Mouse (Mus musculus) forebrain, embryonic 10.5 days (tissue): Measurements from ENCODE around the gene H2afx. TPM values are rescaled to one million over a fixed set of nuclear protein-coding genes. Genes with fewer than 3 reads are reported as not detected.
"Not testable (repeated sequence)": the region's sequence is repeated elsewhere in the genome, so short reads cannot be mapped to it uniquely, and the experiment has no call there.

Source experiments
- DNase-seq: peaks from one replicate; pipeline ENCODE4 v3.0.0-alpha.2; 2017; ENCODE audit warnings: low spot score; ENCODE audit errors: extremely low spot score
- H3K27ac ChIP-seq: fragments of 300-500 bp; sonication (generic); 2 replicates; pipeline ENCODE4 v1.5.1; 2016; ENCODE audit warnings: mild to moderate bottlenecking
- H3K27me3 ChIP-seq: fragments of 300-500 bp; sonication (generic); 2 replicates; pipeline ENCODE4 v1.6.1; 2016; ENCODE audit warnings: mild to moderate bottlenecking; ENCODE audit not compliant: poor library complexity, severe bottlenecking
- H3K36me3 ChIP-seq: fragments of 300-500 bp; sonication (generic); replicated peaks from 2 replicates; pipeline ENCODE4 v1.6.1; 2016; ENCODE audit warnings: mild to moderate bottlenecking, moderate library complexity
- H3K4me1 ChIP-seq: fragments of 300-500 bp; sonication (generic); 2 replicates; pipeline ENCODE4 v1.6.1; 2016
- H3K4me3 ChIP-seq: fragments of 300-500 bp; sonication (generic); 2 replicates; pipeline ENCODE4 v1.5.1; 2016; ENCODE audit warnings: mild to moderate bottlenecking, moderate library complexity
- H3K9me3 ChIP-seq: fragments of 300-500 bp; sonication (generic); 2 replicates; pipeline ENCODE4 v1.6.1; 2016; ENCODE audit warnings: mild to moderate bottlenecking, moderate library complexity
- WGBS: fragments of 180-500 bp; shearing (Covaris S2); methylation state at CpG from one replicate; pipeline ENCODE4 v1.1.7; 2016; 5-methylcytosine and 5-hydroxymethylcytosine counted together
- polyA plus RNA-seq: library from polyadenylated mRNA; unstranded; fragments of >200 nt; fragmentation: Nextera tagmentation; extraction: Ambion mirVana; gene quantifications from 2 replicates; pipeline ENCODE4 v1.2.1, GENCODE M21; 2016

The H2afx gene
- polyA plus RNA-seq, 1 experiment from 2014 or later = 524 TPM

GRCm38 (mm10) chr9:44336093-44336406 lies 1.6 kb downstream of the H2afx start:
- H3K27me3 ChIP-seq = no peaks in the 10 kb centered on the region
- DNase-seq = no peak
- peak overlapping the region; percentile 97 for H3K27ac ChIP-seq
- peaks cover 16% of the 10 kb centered on the region for H3K9me3 ChIP-seq
- H3K4me1 ChIP-seq = peaks cover 15% of the 10 kb centered on the region
- 4% methylated on average over 5 of the region's 5 CpGs for WGBS
- H3K36me3 ChIP-seq = peaks cover 79% of the 10 kb centered on the region
- H3K4me3 ChIP-seq = peak overlapping the region; percentile 94

GRCm38 (mm10) chr9:44336513-44336912 lies 2.0 kb downstream of the H2afx start:
- Histone ChIP-seq H3K4me1 (peaks cover 16% of the 10 kb centered on the region), H3K36me3 (peaks cover 79% of the 10 kb centered on the region), H3K4me3 (peak overlapping the region; percentile 94), H3K9me3 (peaks cover 16% of the 10 kb centered on the region), H3K27ac (peak overlapping the region; percentile 97)
- not testable (repeated sequence) for H3K27me3 ChIP-seq, DNase-seq
- 45% methylated on average over 4 of the region's 4 CpGs for WGBS

- DNase-seq = no peak
- H3K27ac ChIP-seq = peak overlapping the region; percentile 97
- H3K36me3 ChIP-seq = peaks cover 78% of the 10 kb centered on the region
- no peaks in the 10 kb centered on the region for H3K27me3 ChIP-seq
- peaks cover 16% of the 10 kb centered on the region for H3K9me3 ChIP-seq
- peaks cover 20% of the 10 kb centered on the region for H3K4me1 ChIP-seq
- WGBS = 84% methylated on average over 3 of the region's 3 CpGs
- peak overlapping the region; percentile 94 for H3K4me3 ChIP-seq
Measured at GRCm38 (mm10) chr9:44336964-44337363, 2.5 kb downstream of the H2afx start.

DNA sequence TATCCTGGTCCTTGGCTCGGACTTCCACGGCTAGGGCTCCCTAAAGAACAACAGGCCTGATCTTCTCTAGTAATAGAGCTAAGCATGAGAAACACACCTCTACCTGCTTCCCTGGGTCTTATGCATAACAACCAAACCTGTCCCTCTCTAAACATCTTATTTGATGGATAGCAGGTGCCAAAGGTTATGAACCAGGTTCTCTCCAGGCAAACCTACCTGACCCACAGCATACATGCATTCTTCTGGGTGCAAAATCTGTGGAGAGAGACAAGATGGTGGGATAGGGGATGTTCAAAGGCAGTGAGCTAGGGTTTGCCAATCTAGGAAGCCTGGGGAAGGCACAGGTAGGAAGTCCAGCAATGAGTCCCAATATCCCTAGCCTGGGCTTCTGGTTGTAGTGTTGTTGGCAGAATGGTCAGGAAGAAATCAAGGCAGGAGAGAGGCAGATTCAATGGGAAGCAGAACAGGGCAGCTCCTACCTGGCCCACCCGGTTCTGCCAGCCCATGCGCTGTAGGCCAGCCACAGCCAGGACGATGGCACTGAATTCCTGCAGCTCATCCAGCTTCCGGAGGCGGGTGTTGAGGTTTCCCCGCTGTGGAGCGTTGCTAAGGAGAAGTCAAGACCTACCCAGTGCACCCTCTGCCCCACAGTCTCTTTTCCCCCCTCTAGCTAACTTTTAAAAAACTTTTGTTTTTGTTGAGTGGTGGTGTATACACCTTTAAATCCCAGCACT lies 3.1 kb downstream of the H2afx start:
- H3K4me3 ChIP-seq = peak overlapping the region; percentile 94
- 71% methylated on average over 9 of the region's 9 CpGs for WGBS
- H3K27me3 ChIP-seq = no peaks in the 10 kb centered on the region
- peaks cover 75% of the 10 kb centered on the region for H3K36me3 ChIP-seq
- H3K27ac ChIP-seq = peak overlapping the region; percentile 40; the same call in 1 of the 2 replicates
- peaks cover 26% of the 10 kb centered on the region for H3K4me1 ChIP-seq
- DNase-seq = peak; percentile 36
- H3K9me3 ChIP-seq = peaks cover 14% of the 10 kb centered on the region

- Histone ChIP-seq H3K27me3 (no peaks in the 10 kb centered on the region), H3K9me3 (peaks cover 4% of the 10 kb centered on the region), H3K4me3 (no peak overlapping the region), H3K4me1 (peaks cover 36% of the 10 kb centered on the region), H3K27ac (no peak overlapping the region), H3K36me3 (peaks cover 65% of the 10 kb centered on the region)
- WGBS = 88% methylated on average over 5 of the region's 5 CpGs
- DNase-seq = no peak
Measured at GRCm38 (mm10) chr9:44338574-44338973, 4.1 kb downstream of the H2afx start.

DNA sequence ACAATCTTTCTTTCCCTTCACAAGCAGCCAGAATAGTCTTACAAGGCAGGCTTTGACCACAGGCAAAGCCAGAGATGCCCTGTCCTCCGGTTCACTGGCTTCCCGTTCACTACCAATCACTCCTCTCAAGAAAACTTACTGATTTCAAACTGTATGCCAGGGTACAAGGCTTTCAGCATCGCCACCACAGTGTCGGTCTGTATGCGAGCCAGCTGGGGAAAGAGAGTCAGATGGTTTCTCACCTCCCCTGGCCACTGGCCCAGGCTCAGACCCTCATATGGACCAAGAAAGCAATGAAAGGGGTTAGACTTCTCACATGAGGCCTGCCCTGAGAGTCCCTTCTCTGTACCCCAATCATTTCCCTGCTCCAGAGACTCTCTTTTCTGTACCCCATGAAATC lies 7.0 kb downstream of the H2afx start:
- Histone ChIP-seq H3K27me3 (no peaks in the 10 kb centered on the region), H3K36me3 (peaks cover 66% of the 10 kb centered on the region), H3K4me1 (peaks cover 43% of the 10 kb centered on the region), H3K4me3 (peak overlapping the region; percentile 88), H3K9me3 (no peaks in the 10 kb centered on the region), H3K27ac (peak overlapping the region; percentile 97)
- WGBS = 93% methylated on average over 5 of the region's 5 CpGs
- no peak for DNase-seq

- WGBS = 81% methylated on average over 3 of the region's 3 CpGs
Measured at GRCm38 (mm10) chr9:44342173-44342572, 7.7 kb downstream of the H2afx start.

GRCm38 (mm10) chr9:44342605-44343004 lies 8.1 kb downstream of the H2afx start:
- Histone ChIP-seq H3K9me3 (no peaks in the 10 kb centered on the region), H3K4me3 (peak overlapping the region; percentile 88), H3K4me1 (peaks cover 32% of the 10 kb centered on the region), H3K27me3 (no peaks in the 10 kb centered on the region), H3K27ac (peak overlapping the region; percentile 97), H3K36me3 (peaks cover 66% of the 10 kb centered on the region)
- no peak for DNase-seq
- 96% methylated on average over 1 of the region's 1 CpGs for WGBS

More at GRCm38 (mm10) chr9:44342173-44342572, 7.7 kb downstream of the H2afx start:
- DNase-seq = no peak
- H3K27me3 ChIP-seq = no peaks in the 10 kb centered on the region
- H3K27ac ChIP-seq = peak overlapping the region; percentile 97
- H3K4me3 ChIP-seq = peak overlapping the region; percentile 88
- H3K36me3 ChIP-seq = peaks cover 66% of the 10 kb centered on the region
- H3K9me3 ChIP-seq = no peaks in the 10 kb centered on the region
- peaks cover 36% of the 10 kb centered on the region for H3K4me1 ChIP-seq

GRCm38 (mm10) chr9:44343290-44343689 lies 8.8 kb downstream of the H2afx start:
- 14% methylated on average over 6 of the region's 6 CpGs for WGBS

DNA sequence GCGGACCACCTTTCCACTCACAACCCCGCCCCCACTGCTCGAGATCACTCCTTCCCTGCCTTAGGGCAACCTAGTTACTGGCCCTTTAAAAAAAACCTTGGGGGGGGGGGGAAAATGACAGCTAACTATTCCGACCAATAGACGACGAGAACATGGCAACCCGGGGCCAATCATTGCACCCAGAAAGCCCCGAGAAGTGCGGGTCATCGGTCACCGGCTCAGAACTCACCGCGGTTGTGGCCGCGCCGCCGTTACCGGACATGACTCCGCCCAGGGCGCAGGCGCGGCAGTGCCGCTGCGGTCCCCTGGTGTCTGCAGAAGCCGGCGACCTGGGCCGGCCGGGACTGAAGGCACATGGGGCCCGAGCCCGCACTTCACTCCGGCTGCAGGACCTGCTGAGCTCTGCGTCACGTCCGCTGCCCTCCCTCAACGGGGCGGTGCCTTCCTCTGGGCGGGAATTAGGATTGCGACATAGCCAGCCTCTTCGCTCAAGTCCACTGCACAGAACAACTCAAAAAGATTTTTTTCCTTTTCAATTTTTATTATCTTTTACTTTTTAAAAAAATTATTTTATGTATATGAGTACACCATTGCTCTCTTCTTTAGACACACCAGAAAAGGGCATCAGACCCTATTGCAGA lies 9.4 kb downstream of the H2afx start, which contains the start of gene Hmbs:
Gene Hmbs (minus strand): TSS at position 448 of the 641 bp plus-strand sequence.
- H3K4me1 ChIP-seq = peaks cover 29% of the 10 kb centered on the region
- DNase-seq = peak; percentile 94
- peaks cover 66% of the 10 kb centered on the region for H3K36me3 ChIP-seq
- peak within 1 kb of the TSS; percentile 97 for H3K27ac ChIP-seq
- peak within 1 kb of the TSS; percentile 88 for H3K4me3 ChIP-seq
- no peaks in the 10 kb centered on the region for H3K27me3 ChIP-seq
- no peaks in the 10 kb centered on the region for H3K9me3 ChIP-seq
- WGBS = 0% methylated on average over 39 of the region's 39 CpGs

More at GRCm38 (mm10) chr9:44343290-44343689, 8.8 kb downstream of the H2afx start:
- Histone ChIP-seq H3K4me3 (peak overlapping the region; percentile 88), H3K4me1 (peaks cover 29% of the 10 kb centered on the region), H3K27me3 (no peaks in the 10 kb centered on the region), H3K9me3 (no peaks in the 10 kb centered on the region), H3K36me3 (peaks cover 66% of the 10 kb centered on the region), H3K27ac (peak overlapping the region; percentile 97)
- DNase-seq = no peak

- peaks cover 67% of the 10 kb centered on the region for H3K36me3 ChIP-seq
- no peak overlapping the region for H3K27ac ChIP-seq
- no peaks in the 10 kb centered on the region for H3K27me3 ChIP-seq
- no peaks in the 10 kb centered on the region for H3K9me3 ChIP-seq
- no peak overlapping the region for H3K4me3 ChIP-seq
- 92% methylated on average over 6 of the region's 6 CpGs for WGBS
- H3K4me1 ChIP-seq = peaks cover 29% of the 10 kb centered on the region
- no peak for DNase-seq
Measured at GRCm38 (mm10) chr9:44345570-44346433, 11.3 kb downstream of the H2afx start.

GRCm38 (mm10) chr9:44347166-44347565 lies 12.7 kb downstream of the H2afx start:
- WGBS = 89% methylated on average over 9 of the region's 9 CpGs
- no peaks in the 10 kb centered on the region for H3K27me3 ChIP-seq
- no peak for DNase-seq
- H3K4me3 ChIP-seq = no peak overlapping the region
- H3K36me3 ChIP-seq = peaks cover 68% of the 10 kb centered on the region
- no peak overlapping the region for H3K27ac ChIP-seq
- H3K4me1 ChIP-seq = peaks cover 22% of the 10 kb centered on the region
- H3K9me3 ChIP-seq = no peaks in the 10 kb centered on the region
